ENCODE assay signal across 14 mouse cellular contexts in the genomic region with DNA sequence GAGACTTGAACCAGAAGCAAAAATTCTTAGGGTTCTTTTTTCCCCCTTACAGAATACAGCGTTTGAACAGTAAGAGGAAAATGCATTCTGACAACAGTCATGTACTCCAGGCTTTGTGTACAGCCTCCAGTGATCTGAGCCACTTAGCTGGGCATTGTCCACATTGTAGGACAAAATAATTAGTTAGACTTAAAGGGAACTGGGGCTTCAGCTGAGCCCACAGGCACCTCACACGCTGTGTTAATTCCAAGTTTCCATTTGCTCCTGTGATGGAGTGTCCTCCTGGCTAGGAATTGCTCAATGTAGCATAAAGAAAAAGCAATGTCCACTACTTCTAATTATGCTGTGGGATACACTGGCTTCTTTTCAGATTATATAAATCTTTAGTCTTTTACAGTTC.
"Had no signal": no experiment of that assay in that cellular context is flagged by ENCODE, and none has a peak within 500 bp of the region (broad histone marks: within the 10 kb centered on the region; RNA-seq: fewer than 3 reads in every experiment).

No protein-coding gene starts in this region.

- DNase-seq: gastrocnemius, adult 2 months; gastrocnemius, postnatal 10 days; gastrocnemius, postnatal 36 days; heart, adult 18-20 months; heart, postnatal 10 days; heart, postnatal 4 days; kidney, adult 18-20 months; kidney, adult 8-10 months; kidney, postnatal 10 days; kidney, postnatal 25 days; kidney, postnatal 4 days; layer of hippocampus, postnatal 36 days; liver; liver, embryonic 13.5 days had no signal
